Mouse (Mus musculus): ENCODE measurements around the gene Hist1h4h. TPM values are rescaled to one million over a fixed set of nuclear protein-coding genes. Genes with fewer than 3 reads are reported as not detected.

The Hist1h4h gene
- polyA plus RNA-seq, 2 experiments: 5.3 to 24.1 TPM

GRCm38 (mm10) chr13:23551931-23552914, 21.4 kb downstream of the Hist1h4h start:
- Histone ChIP-seq H3K4me2 (ENCODE audit: low read depth) (peak overlapping the region; percentile 66), H3K4me3 (ENCODE audit: insufficient read depth in 1 of 2, low read depth in 2 of 2, low read length in 2 of 2) (peak overlapping the region; percentile 58 to 61; a peak in 3 of 4 replicates), H3K27me3 (ENCODE audit: control insufficient read depth, insufficient read depth, low read length) (no peaks in the 10 kb centered on the region), H3K4me1 (replicated peaks; ENCODE audit: control insufficient read depth in 2 of 2, insufficient read depth in 2 of 2, low read length in 1 of 2) (peaks cover 20 to 31% of the 10 kb centered on the region in 2 experiments), H3K9me3 (ENCODE audit: control insufficient read depth, low read length) (no peaks in the 10 kb centered on the region), H3K9ac (replicated peaks) (peak overlapping the region; percentile 89), H3K27ac (peak overlapping the region; percentile 98), H3K36me3 (replicated peaks; ENCODE audit: control insufficient read depth, insufficient read depth, low read depth) (no peaks in the 10 kb centered on the region)
- TF ChIP-seq EP300 (IDR thresholded peaks at IDR 0.05; ENCODE audit: low read depth) (no peak), CTCF (IDR thresholded peaks at IDR 0.05; ENCODE audit: low read depth) (no peak)
- ATAC-seq (ENCODE audit: insufficient read depth) (no peak), DNase-seq (ENCODE audit: low read depth in 3 of 3, low spot score in 3 of 3) (no peak)
- WGBS (ENCODE audit: insufficient replicate concordance): 35% methylated on average over 8 of the region's 8 CpGs

- Histone ChIP-seq H3K36me3 (replicated peaks; ENCODE audit: control insufficient read depth, insufficient read depth, low read depth) (no peaks in the 10 kb centered on the region), H3K9ac (replicated peaks) (peak within 1 kb of the TSS; percentile 92), H3K4me3 (ENCODE audit: insufficient read depth in 1 of 2, low read depth in 2 of 2, low read length in 2 of 2) (no peak within 1 kb of the TSS), H3K27me3 (ENCODE audit: control insufficient read depth, insufficient read depth, low read length) (no peaks in the 10 kb centered on the region), H3K27ac (peak within 1 kb of the TSS; percentile 98), H3K4me2 (ENCODE audit: low read depth) (peak within 1 kb of the TSS; percentile 79), H3K9me3 (ENCODE audit: control insufficient read depth, low read length) (no peaks in the 10 kb centered on the region), H3K4me1 (replicated peaks; ENCODE audit: control insufficient read depth in 2 of 2, insufficient read depth in 2 of 2, low read length in 1 of 2) (peaks cover 20 to 31% of the 10 kb centered on the region in 2 experiments)
- ATAC-seq (ENCODE audit: insufficient read depth) (no peak), DNase-seq (ENCODE audit: low read depth in 3 of 3, low spot score in 3 of 3) (no peak)
- TF ChIP-seq EP300 (IDR thresholded peaks at IDR 0.05; ENCODE audit: low read depth) (no peak), CTCF (IDR thresholded peaks at IDR 0.05; ENCODE audit: low read depth) (no peak)
These were observed 22.1 kb downstream of the Hist1h4h start, which contains the start of gene Hist1h1d for GRCm38 (mm10) chr13:23552962-23553361. TSS of gene Hist1h1d (plus strand) at chr13:23553262.

GRCm38 (mm10) chr13:23554393-23554792, 23.5 kb downstream of the Hist1h4h start:
- TF ChIP-seq EP300 (IDR thresholded peaks at IDR 0.05; ENCODE audit: low read depth) (no peak), CTCF (IDR thresholded peaks at IDR 0.05; ENCODE audit: low read depth) (no peak)
- Histone ChIP-seq H3K9ac (replicated peaks) (peak overlapping the region; percentile 92), H3K9me3 (ENCODE audit: control insufficient read depth, low read length) (no peaks in the 10 kb centered on the region), H3K4me1 (replicated peaks; ENCODE audit: control insufficient read depth in 2 of 2, insufficient read depth in 2 of 2, low read length in 1 of 2) (peaks cover 19 to 28% of the 10 kb centered on the region in 2 experiments), H3K27me3 (ENCODE audit: control insufficient read depth, insufficient read depth, low read length) (no peaks in the 10 kb centered on the region), H3K4me3 (ENCODE audit: insufficient read depth in 1 of 2, low read depth in 2 of 2, low read length in 2 of 2) (peak overlapping the region in 1 of 2 experiments; percentile 63; a peak in 2 of 4 replicates), H3K27ac (peak overlapping the region; percentile 95), H3K4me2 (ENCODE audit: low read depth) (peak overlapping the region; percentile 79), H3K36me3 (replicated peaks; ENCODE audit: control insufficient read depth, insufficient read depth, low read depth) (no peaks in the 10 kb centered on the region)
- DNase-seq (ENCODE audit: low read depth in 3 of 3, low spot score in 3 of 3) (no peak), ATAC-seq (ENCODE audit: insufficient read depth) (no peak)
- 13% methylated on average over 9 of the region's 9 CpGs for WGBS (ENCODE audit: insufficient replicate concordance)

- Histone ChIP-seq H3K4me2 (ENCODE audit: low read depth) (peak overlapping the region; percentile 79), H3K9ac (replicated peaks) (peak overlapping the region; percentile 92), H3K27ac (peak overlapping the region; percentile 95), H3K36me3 (replicated peaks; ENCODE audit: control insufficient read depth, insufficient read depth, low read depth) (no peaks in the 10 kb centered on the region), H3K27me3 (ENCODE audit: control insufficient read depth, insufficient read depth, low read length) (no peaks in the 10 kb centered on the region), H3K9me3 (ENCODE audit: control insufficient read depth, low read length) (no peaks in the 10 kb centered on the region), H3K4me1 (replicated peaks; ENCODE audit: control insufficient read depth in 2 of 2, insufficient read depth in 2 of 2, low read length in 1 of 2) (peaks cover 16 to 28% of the 10 kb centered on the region in 2 experiments), H3K4me3 (ENCODE audit: insufficient read depth in 1 of 2, low read depth in 2 of 2, low read length in 2 of 2) (peak overlapping the region; percentile 63 to 83)
- ATAC-seq (ENCODE audit: insufficient read depth): peak; percentile 72
- DNase-seq (ENCODE audit: low read depth in 3 of 3, low spot score in 3 of 3): peak; percentile 86 to 91 (median 87)
- under 1% methylated on average over 54 of the region's 54 CpGs for WGBS (ENCODE audit: insufficient replicate concordance)
- TF ChIP-seq CTCF (IDR thresholded peaks at IDR 0.05; ENCODE audit: low read depth) (no peak), EP300 (IDR thresholded peaks at IDR 0.05; ENCODE audit: low read depth) (peak; percentile 79)
These were observed 24.3 kb downstream of the Hist1h4h start for GRCm38 (mm10) chr13:23554925-23555838.
